Mouse (Mus musculus): ENCODE results near the gene Kif14.

DNA sequence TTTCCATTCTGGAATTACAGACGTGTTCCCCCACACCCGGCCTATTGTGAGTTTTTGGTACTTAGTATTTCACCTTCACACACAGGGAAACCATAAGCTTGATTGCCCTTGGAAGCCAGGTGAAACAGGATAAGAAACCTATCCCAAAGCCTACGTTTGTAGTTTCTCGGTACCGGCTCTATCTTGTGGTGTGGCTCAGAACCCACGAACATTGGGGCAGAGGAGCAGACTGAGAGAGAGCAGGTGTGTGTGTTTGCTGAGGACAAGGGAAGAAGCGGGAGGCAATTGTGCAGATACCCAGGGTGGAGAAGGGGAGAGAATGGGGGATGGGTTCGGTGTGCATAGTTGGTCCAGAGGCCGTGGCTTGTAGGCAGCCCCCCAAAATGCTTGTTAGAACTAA lies 104.8 kb downstream of the Kif14 start:
- no peak for TF ChIP-seq CTCF (IDR thresholded peaks at IDR 0.05; ENCODE audit: control insufficient read depth, insufficient read depth, insufficient replicate concordance, low read depth, low read length)
- no peak for TF ChIP-seq POLR2A (IDR thresholded peaks at IDR 0.05; ENCODE audit: control insufficient read depth, low read depth, low read length)

Measured in testis, adult 2 months (tissue).